Mouse (Mus musculus) kidney, adult 8-10 months (tissue): ENCODE data around the gene Gmpr.

Experiments used
- DNase-seq, 2 experiments: peaks; one replicate each; pipeline ENCODE4 v3.0.0; 2022

Gmpr gene

GRCm38 (mm10) chr13:45505546-45505945 is 1.7 kb upstream of the Gmpr start:
- no peak for DNase-seq

GRCm38 (mm10) chr13:45508495-45508894 is 1.3 kb downstream of the Gmpr start:
- peak; percentile 83 to 87 for DNase-seq

- no peak for DNase-seq
These were observed 2.1 kb downstream of the Gmpr start for GRCm38 (mm10) chr13:45509366-45509765.

DNA sequence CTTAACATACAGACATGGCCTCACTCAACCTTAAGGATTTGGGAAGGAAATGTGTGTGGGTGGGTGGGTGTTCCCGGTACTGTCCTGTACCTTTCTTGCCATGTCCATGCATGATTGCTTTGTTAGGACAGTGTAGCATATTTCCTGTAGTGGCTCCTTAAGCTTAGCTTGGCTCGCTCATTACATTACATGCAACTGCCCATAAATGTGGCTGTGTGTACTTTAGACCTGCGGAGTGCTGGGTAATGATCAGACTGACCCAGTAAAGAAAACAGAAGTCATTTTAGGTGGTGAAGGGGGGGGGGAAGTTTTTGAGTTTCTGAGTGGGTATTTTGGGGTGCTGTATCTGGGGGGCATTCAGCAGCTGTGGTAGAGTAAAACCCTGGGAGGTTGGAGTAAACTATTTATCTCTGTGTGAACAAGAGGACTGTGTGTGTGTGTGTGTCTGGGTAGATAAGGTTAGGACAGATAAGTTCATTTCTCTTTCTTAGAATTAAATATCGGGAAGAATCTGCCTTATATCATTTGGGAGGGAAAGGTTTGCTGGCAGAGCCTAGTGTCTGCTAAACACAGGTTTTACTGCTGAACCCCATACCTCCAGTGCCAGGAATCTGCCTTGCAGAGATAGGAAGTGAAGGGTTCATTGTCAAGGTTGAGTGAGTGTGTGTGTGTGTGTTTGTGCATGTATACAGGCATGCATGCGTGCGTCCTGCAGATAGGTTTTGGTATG is 4.6 kb downstream of the Gmpr start:
- DNase-seq, result no peak

- peak; percentile 66 to 72 for DNase-seq
These were observed 5.3 kb downstream of the Gmpr start for GRCm38 (mm10) chr13:45512531-45512930.

DNA sequence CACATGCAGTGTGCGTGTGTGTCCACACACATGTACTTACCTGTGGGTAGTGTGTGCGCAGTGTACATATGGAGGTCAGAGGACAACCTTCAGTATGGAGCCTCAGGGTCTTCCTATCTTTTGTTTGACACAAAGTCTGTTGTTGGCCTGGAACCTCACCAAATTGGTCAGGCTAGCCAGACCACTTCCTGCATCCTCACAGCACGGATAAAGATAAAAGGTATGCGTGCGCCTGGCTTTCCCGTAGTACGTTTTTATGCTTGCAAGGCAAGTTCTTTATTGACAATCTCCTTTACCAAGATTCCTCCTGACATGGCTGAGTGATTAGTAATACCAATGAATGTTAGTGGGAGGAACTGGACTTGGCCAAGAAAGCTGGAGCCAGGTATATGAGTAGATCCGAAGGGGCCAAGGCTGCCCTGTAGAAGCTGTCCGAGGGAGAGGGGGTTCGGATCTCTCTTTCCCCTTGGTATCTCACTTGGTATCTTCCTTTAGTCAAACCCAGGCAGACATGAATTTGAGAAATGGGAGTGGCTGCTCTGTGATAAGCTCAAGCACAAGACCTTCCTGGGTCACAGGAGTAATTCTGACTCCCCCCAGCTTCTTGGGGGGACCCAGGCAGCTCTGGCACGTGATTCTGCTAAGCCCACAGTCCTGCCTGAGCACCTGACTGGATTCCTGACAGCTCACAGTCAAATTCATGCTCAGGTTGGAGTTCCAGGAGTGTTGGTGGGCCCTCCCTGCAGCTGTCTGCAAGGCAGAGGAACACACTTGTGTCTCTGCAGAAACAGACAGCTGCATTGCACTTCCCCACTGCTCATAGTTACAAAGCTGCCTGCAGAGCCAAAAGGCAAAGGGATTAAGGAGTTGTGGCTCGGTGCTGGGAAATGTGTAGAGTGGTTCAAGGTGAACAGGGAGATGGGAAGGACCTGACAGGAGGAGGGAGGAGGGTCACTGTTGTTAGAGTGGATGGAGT is 6.1 kb downstream of the Gmpr start:
- DNase-seq, result no peak

- DNase-seq, result no peak
These were observed 6.9 kb downstream of the Gmpr start for GRCm38 (mm10) chr13:45514115-45514514.

DNA sequence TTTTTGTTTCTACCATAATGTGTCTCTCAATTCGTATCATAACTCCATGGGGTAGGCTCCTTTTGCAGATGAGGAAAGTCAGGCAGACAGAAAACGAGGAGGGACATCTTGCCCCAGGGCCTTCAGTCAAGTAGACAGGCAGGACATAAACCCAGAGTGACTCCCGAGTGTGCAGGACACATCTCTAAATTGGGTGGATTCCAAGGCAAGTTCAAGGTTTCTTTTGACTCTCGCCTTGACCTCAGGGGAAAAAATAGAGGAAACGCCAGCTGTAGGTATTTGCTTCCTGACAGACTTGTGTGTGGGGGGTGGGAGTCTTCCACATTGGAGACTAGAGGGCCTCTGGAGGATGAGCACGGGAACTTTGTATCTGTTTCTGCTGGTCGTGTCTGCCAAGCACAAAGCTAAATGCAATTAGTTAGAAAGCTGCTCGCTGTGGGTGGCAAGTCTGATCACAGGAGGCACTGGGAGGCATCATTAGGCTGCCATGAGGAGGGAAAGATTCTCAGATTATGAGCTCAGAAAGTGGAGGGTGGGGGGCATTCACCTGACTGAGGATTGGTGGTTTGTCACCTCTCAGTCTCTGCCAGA is 7.7 kb downstream of the Gmpr start:
- DNase-seq, result no peak

DNA sequence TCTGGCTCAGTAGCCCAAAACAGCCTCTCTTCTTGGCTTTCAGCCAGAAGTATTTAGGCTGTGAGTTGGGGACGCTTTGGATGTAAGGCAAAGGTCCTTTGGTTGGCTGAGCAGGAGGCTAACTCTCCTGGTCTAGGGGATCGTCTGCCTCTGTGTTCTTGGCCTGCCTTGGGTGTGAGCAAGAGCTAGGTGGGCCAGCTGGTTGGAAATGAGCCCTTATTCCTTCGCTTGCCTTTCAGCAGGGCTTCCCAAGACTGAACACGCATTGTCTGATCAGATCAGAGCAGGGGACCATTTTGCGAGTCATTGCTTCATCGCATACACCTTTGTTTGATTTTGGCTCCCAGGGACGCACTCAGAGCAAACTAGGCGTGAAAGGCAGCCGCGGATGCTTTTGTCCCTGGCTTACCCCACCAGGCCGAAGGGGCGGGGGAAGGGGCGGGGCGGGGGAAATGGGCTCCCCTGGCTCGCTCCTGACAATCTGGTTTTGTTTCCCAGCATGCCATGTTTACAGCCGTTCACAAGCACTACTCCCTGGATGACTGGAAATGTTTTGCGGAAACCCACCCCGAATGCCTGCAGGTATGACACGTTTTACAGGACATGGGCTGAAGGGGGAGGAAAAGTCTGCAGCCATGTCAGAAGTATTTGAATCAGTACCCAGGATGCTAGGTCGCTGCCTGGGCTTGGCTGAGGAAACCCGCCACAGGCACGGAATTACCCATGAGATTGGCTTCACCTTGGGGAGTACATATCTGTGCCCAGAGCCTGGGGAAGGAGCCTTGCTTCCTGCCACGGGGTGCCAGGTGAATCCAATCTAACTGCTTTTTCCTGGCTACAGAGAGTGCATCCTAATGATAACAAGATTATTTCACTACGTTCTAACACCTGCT is 9.5 kb downstream of the Gmpr start:
- peak in 1 of 2 experiments; percentile 46 for DNase-seq

- DNase-seq, result peak; percentile 54 to 73
These were observed 17.1 kb downstream of the Gmpr start for GRCm38 (mm10) chr13:45524305-45524704.

- DNase-seq, result peak in 1 of 2 experiments; percentile 49
These were observed 17.7 kb downstream of the Gmpr start for GRCm38 (mm10) chr13:45524791-45525435.

GRCm38 (mm10) chr13:45526230-45526629 is 19.0 kb downstream of the Gmpr start:
- DNase-seq, result peak; percentile 82 to 90

GRCm38 (mm10) chr13:45527232-45527964 is 20.2 kb downstream of the Gmpr start:
- no peak for DNase-seq

GRCm38 (mm10) chr13:45528787-45529186 is 21.5 kb downstream of the Gmpr start:
- DNase-seq, result no peak

DNA sequence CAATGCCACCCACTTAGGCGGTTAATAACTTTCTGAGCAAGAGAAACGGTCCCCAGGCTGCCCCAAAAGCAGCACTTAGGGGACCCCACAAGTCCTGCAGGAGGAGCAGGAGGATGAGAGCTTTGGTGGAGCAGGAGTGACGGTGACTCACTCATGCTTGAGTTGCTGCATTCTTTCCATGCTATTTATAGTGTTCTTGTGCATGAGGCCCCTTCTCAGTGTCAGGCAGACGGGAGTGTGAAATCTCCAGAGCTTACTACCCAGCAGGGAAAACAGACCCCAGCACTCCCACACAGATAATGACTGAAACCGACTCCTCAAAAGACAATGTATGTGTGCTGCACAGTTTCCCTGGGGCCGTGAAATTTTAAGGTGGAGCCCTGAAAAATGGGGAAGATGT is 23.5 kb downstream of the Gmpr start:
- no peak for DNase-seq

- no peak for DNase-seq
These were observed 28.6 kb downstream of the Gmpr start for GRCm38 (mm10) chr13:45535731-45536453.

DNA sequence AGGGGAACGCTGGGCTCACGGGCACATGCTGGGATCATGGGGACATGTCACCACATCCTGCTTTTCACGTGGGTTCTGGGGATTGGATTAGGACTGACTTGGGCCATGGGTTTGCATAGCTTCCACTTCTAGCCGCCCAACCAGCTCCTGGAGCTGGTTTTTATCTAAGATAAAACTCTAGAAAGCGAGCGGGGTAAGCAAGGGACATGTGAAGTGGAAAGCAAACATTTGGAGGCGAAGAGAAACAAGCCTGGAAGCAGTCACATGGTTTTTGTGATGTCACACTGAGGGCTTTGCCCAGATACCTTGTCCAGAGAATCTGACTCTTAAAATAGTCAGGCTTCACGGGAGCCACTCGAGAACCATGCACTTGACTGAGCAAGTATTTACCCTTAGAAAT is 29.9 kb downstream of the Gmpr start:
- DNase-seq, result no peak

DNA sequence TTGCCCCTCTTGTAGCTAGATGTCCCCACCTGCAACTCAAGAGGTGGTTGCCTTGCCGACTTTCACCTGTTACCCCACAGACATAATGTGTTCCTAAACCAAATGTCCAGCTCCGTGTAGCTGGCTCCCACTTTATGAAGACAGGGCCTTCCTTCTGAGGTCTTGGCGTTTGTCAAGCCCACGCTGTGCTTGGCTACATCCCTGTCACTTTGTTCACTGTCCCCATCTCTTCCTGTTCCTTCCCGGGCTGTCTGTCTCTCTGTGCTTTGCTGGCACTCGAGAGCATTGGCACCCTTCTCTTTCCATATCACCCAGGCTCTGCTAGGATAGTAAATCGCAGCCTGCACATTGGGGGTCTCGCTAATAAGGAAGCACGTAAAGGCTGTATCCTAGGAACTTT is 30.8 kb downstream of the Gmpr start:
- no peak for DNase-seq

GRCm38 (mm10) chr13:45538532-45539204 is 31.4 kb downstream of the Gmpr start:
- DNase-seq, result peak; percentile 44 to 45

DNA sequence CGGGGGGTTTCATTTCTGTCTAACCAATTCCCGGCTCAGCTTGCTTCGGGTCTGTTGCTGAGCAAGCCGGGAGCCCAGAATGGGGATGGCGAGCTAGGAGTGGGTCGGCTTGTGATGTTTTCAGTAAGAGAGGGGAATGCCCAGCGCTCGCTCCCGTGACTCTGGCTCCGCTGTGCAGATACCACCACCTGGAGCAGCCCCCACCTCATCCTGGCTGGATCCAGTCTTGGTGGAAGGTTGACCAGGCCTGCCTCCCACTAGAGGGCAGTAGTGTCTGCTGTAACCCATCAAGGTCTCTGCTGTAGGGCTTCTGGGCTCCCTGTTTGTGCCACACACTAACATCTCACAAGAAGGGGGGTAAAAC is 31.9 kb downstream of the Gmpr start:
- DNase-seq, result peak; percentile 51 to 68
